Comparison of ENCODE assay signal across 30 mouse cellular contexts in the genomic region with DNA sequence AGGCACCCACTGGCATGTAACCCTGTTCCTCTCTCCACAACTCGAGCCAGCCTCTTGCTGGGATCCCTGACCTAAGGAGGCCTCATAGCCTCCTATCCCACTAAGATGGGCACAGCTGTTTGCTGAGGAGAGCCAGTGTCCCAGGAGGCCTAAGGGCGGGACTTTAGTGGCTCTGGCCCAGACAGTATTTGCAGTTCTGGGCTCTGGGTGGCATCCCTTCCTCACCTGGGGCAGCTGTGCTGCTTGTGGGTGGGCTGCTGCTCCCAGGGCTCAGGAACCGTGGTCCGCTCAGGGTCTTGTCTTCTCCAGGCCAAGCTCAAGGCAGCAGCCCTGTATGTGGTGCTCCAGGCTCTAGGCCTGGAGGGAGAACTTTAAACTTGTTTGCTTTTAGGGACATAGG. TPM values are rescaled to one million over a fixed set of nuclear protein-coding genes. Genes with fewer than 3 reads are reported as not detected.
DNase-seq lines count a peak whose midpoint lies in the region; ATAC-seq and TF ChIP-seq lines count a peak whose summit lies in the region.
"Had no signal": no experiment of that assay in that cellular context is flagged by ENCODE, and none has a peak within 500 bp of the region (broad histone marks: within the 10 kb centered on the region; RNA-seq: fewer than 3 reads in every experiment).

No protein-coding gene starts in this region.

- H3K27ac ChIP-seq in intestine, postnatal 0 days (ENCODE audit: low read depth, low read length) = no peak overlapping the region
- H3K27ac ChIP-seq in intestine, embryonic 15.5 days = no peak overlapping the region
- H3K27ac ChIP-seq: embryonic facial prominence, embryonic 15.5 days; forebrain, embryonic 12.5 days; hindbrain, embryonic 15.5 days; liver, embryonic 14.5 days; lung, embryonic 15.5 days; midbrain, embryonic 12.5 days; neural tube, embryonic 12.5 days; stomach, postnatal 0 days had no signal

- 0 out of 2 replicates have a peak overlapping the region, but pooled peaks have one; percentile 3 for H3K9ac ChIP-seq in intestine, postnatal 0 days (ENCODE audit: low read depth, low read length)
- no peak overlapping the region for H3K9ac ChIP-seq in intestine, embryonic 15.5 days
- H3K9ac ChIP-seq: embryonic facial prominence, embryonic 15.5 days; forebrain, embryonic 12.5 days; forebrain, postnatal 0 days; hindbrain, embryonic 15.5 days; lung, embryonic 15.5 days; midbrain, embryonic 12.5 days; neural tube, embryonic 12.5 days had no signal

- peaks cover 15% of the 10 kb centered on the region; the same call in 1 of the 2 replicates for H3K4me1 ChIP-seq in intestine, postnatal 0 days (replicated peaks; ENCODE audit: control insufficient read depth, insufficient read depth, low read length)
- H3K4me1 ChIP-seq in intestine, embryonic 15.5 days (replicated peaks) = peaks cover 29% of the 10 kb centered on the region
- peaks cover 82% of the 10 kb centered on the region for H3K4me1 ChIP-seq in megakaryocyte, embryonic 14.5 days

- H3K9me3 ChIP-seq in intestine, postnatal 0 days (ENCODE audit: control insufficient read depth) = no peaks in the 10 kb centered on the region
- H3K9me3 ChIP-seq in intestine, embryonic 15.5 days = no peaks in the 10 kb centered on the region
- H3K9me3 ChIP-seq in megakaryocyte, embryonic 14.5 days = no peaks in the 10 kb centered on the region
- H3K9me3 ChIP-seq: embryonic facial prominence, embryonic 15.5 days; forebrain, embryonic 12.5 days; hindbrain, embryonic 15.5 days; lung, embryonic 15.5 days; midbrain, embryonic 12.5 days; neural tube, embryonic 12.5 days had no signal

- H3K4me3 ChIP-seq in intestine, postnatal 0 days (ENCODE audit: low read depth, low read length) = no peak overlapping the region
- H3K4me3 ChIP-seq in intestine, embryonic 15.5 days (replicated peaks) = no peak overlapping the region
- H3K4me3 ChIP-seq in megakaryocyte, embryonic 14.5 days (replicated peaks) = peak overlapping the region; percentile 33
- H3K4me3 ChIP-seq: embryonic facial prominence, embryonic 15.5 days; forebrain, embryonic 12.5 days; hindbrain, embryonic 15.5 days; lung, embryonic 15.5 days; midbrain, embryonic 12.5 days; myocyte; neural tube, embryonic 12.5 days had no signal

- ATAC-seq in intestine, postnatal 0 days = no peak
- ATAC-seq in intestine, embryonic 15.5 days = no peak
- no peak for ATAC-seq in megakaryocyte, adult 5-6 weeks (ENCODE audit: poor library complexity, severe bottlenecking)
- ATAC-seq: forebrain, postnatal 0 days; inflammation-experienced regulatory T-cells, adult 6 months had no signal

- H3K4me2 ChIP-seq in intestine, postnatal 0 days (replicated peaks; ENCODE audit: low read depth) = no peak overlapping the region
- H3K4me2 ChIP-seq in intestine, embryonic 15.5 days (replicated peaks) = no peak overlapping the region
- H3K4me2 ChIP-seq: embryonic facial prominence, embryonic 15.5 days; forebrain, embryonic 12.5 days; hindbrain, embryonic 15.5 days; lung, embryonic 15.5 days; midbrain, embryonic 12.5 days; neural tube, embryonic 12.5 days had no signal

- DNase-seq in heart, adult 11 months = peak; percentile 91
- DNase-seq in heart, postnatal 25 days (ENCODE audit: low spot score) = no peak
- DNase-seq in spleen, postnatal 10 days (ENCODE audit: low spot score in 2 of 2) = no peak
- DNase-seq: adrenal gland, postnatal 25 days; B cell, adult 2 months; cerebellum, adult 11-12 months; cerebellum, postnatal 10 days; forebrain, postnatal 0 days; heart, postnatal 4 days; kidney, adult 2 months; right cerebral cortex, adult 18-20 months; spleen, adult 18-20 months; thymus, adult 18-20 months; thymus, postnatal 25 days had no signal

- intact Hi-C loops in heart, postnatal 25 days (cut with DNase I) = no loop called here

- H3K36me3 ChIP-seq in intestine, postnatal 0 days (ENCODE audit: control insufficient read depth, insufficient read depth) = peaks cover 52% of the 10 kb centered on the region
- peaks cover 40% of the 10 kb centered on the region for H3K36me3 ChIP-seq in intestine, embryonic 15.5 days
- peaks cover 80% of the 10 kb centered on the region for H3K36me3 ChIP-seq in megakaryocyte, embryonic 14.5 days (replicated peaks; ENCODE audit: low read length)

- no peaks in the 10 kb centered on the region for H3K27me3 ChIP-seq in intestine, postnatal 0 days (replicated peaks; ENCODE audit: control insufficient read depth, insufficient read depth, low read length)
- H3K27me3 ChIP-seq in intestine, embryonic 15.5 days (replicated peaks) = no peaks in the 10 kb centered on the region
- H3K27me3 ChIP-seq in megakaryocyte, embryonic 14.5 days (replicated peaks) = no peaks in the 10 kb centered on the region
- H3K27me3 ChIP-seq: embryonic facial prominence, embryonic 15.5 days; forebrain, embryonic 12.5 days; hindbrain, embryonic 15.5 days; lung, embryonic 15.5 days; midbrain, embryonic 12.5 days; neural tube, embryonic 12.5 days had no signal

- WGBS in intestine, postnatal 0 days = 85% methylated on average over 4 of the region's 4 CpGs
- 95% methylated on average over 4 of the region's 4 CpGs for WGBS in intestine, embryonic 15.5 days

- TF ChIP-seq CTCF in intestine, postnatal 0 days (IDR thresholded peaks at IDR 0.05; ENCODE audit: low read depth) = no peak

RNA-seq across cellular contexts. Expression of a gene that starts 2.5 kb away (rescaled TPM):
- 10 to 100 TPM in 1 of 2 experiments, 1 to 10 TPM in 1; 9.4 to 10.7 TPM for total RNA-seq in heart, postnatal 25 days (2021)
- polyA plus RNA-seq in intestine, postnatal 0 days (2015; fragmentation: Nextera tagmentation; extraction: Ambion mirVana) = 146 and 154 TPM in 2 replicates
- 61.8 and 79.2 TPM in 2 replicates for polyA plus RNA-seq in intestine, embryonic 15.5 days (2015; fragmentation: Nextera tagmentation; extraction: Ambion mirVana)
- polyA plus RNA-seq in megakaryocyte, embryonic 14.5 days (2012; ENCODE audit: insufficient read depth, low replicate concordance) = 2.6 and 30.7 TPM in 2 replicates
- 6.4 and 6.9 TPM in 2 replicates for total RNA-seq in megakaryocyte, adult 5-6 weeks (2015)
- 14.0 and 19.1 TPM in 2 replicates for total RNA-seq in megakaryocyte, adult 5-6 weeks (2017)

RNA-seq across cellular contexts. Expression of a gene that starts 6.4 kb away (rescaled TPM):
- 1 to 10 TPM; 1.8 TPM for total RNA-seq in heart, postnatal 25 days (2021)
- polyA plus RNA-seq in intestine, postnatal 0 days (2015; fragmentation: Nextera tagmentation; extraction: Ambion mirVana) = 4.4 and 4.8 TPM in 2 replicates
- 3.1 and 3.2 TPM in 2 replicates for polyA plus RNA-seq in intestine, embryonic 15.5 days (2015; fragmentation: Nextera tagmentation; extraction: Ambion mirVana)
- polyA plus RNA-seq in megakaryocyte, embryonic 14.5 days (2012; ENCODE audit: insufficient read depth, low replicate concordance) = 0.65 and 1.0 TPM in 2 replicates
- total RNA-seq in megakaryocyte, adult 5-6 weeks (2015) = 1.2 and 1.5 TPM in 2 replicates
- 2.0 and 2.6 TPM in 2 replicates for total RNA-seq in megakaryocyte, adult 5-6 weeks (2017)

RNA-seq across cellular contexts. Expression of a gene that starts 33.7 kb away (rescaled TPM):
- not detected for total RNA-seq in heart, postnatal 25 days (2021)
- polyA plus RNA-seq in intestine, postnatal 0 days (2015; fragmentation: Nextera tagmentation; extraction: Ambion mirVana) = 0.78 and 0.84 TPM in 2 replicates
- 0.98 and 2.2 TPM in 2 replicates for polyA plus RNA-seq in intestine, embryonic 15.5 days (2015; fragmentation: Nextera tagmentation; extraction: Ambion mirVana)
- 0.17 TPM in 1 of 2 replicates, not detected in the other for polyA plus RNA-seq in megakaryocyte, embryonic 14.5 days (2012; ENCODE audit: insufficient read depth, low replicate concordance)
- total RNA-seq in megakaryocyte, adult 5-6 weeks (2015) = 0.69 TPM in 1 of 2 replicates, not detected in the other
- total RNA-seq in megakaryocyte, adult 5-6 weeks (2017) = not detected in 2 replicates
- total RNA-seq: heart, postnatal 4 days; left cerebral cortex, postnatal 10 days; midbrain, postnatal 0 days had no signal
- polyA plus RNA-seq: forebrain, postnatal 0 days; midbrain, postnatal 0 days had no signal

RNA-seq across cellular contexts. Expression of a gene that starts 36.6 kb away (rescaled TPM):
- total RNA-seq in heart, postnatal 25 days (2021) = 100 to 1,000 TPM in 1 of 2 experiments, 10 to 100 TPM in 1; 90.1 to 112 TPM
- 17.2 and 18.2 TPM in 2 replicates for polyA plus RNA-seq in intestine, postnatal 0 days (2015; fragmentation: Nextera tagmentation; extraction: Ambion mirVana)
- polyA plus RNA-seq in intestine, embryonic 15.5 days (2015; fragmentation: Nextera tagmentation; extraction: Ambion mirVana) = 18.6 and 23.7 TPM in 2 replicates
- 51.9 and 73.7 TPM in 2 replicates for polyA plus RNA-seq in megakaryocyte, embryonic 14.5 days (2012; ENCODE audit: insufficient read depth, low replicate concordance)
- 27.8 and 30.7 TPM in 2 replicates for total RNA-seq in megakaryocyte, adult 5-6 weeks (2015)
- 20.9 and 21.1 TPM in 2 replicates for total RNA-seq in megakaryocyte, adult 5-6 weeks (2017)

RNA-seq across cellular contexts. Expression of a gene that starts 44.3 kb away (rescaled TPM):
- 10 to 100 TPM; 44.8 TPM for total RNA-seq in heart, postnatal 25 days (2021)
- polyA plus RNA-seq in intestine, postnatal 0 days (2015; fragmentation: Nextera tagmentation; extraction: Ambion mirVana) = 27.9 and 30.5 TPM in 2 replicates
- 41.7 and 42.1 TPM in 2 replicates for polyA plus RNA-seq in intestine, embryonic 15.5 days (2015; fragmentation: Nextera tagmentation; extraction: Ambion mirVana)
- 26.3 and 26.7 TPM in 2 replicates for polyA plus RNA-seq in megakaryocyte, embryonic 14.5 days (2012; ENCODE audit: insufficient read depth, low replicate concordance)
- total RNA-seq in megakaryocyte, adult 5-6 weeks (2015) = 20.1 and 24.6 TPM in 2 replicates
- total RNA-seq in megakaryocyte, adult 5-6 weeks (2017) = 35.2 and 109 TPM in 2 replicates
